Mouse (Mus musculus) mouse embryonic stem cell (cell line): ENCODE measurements around the gene Timp1.

Source experiments
- in situ Hi-C, 2 experiments: fragments of 300-500 bp; cut with MboI; formaldehyde crosslinking; loops; 1 replicate in 1 of 2; 3 replicates in 1 of 2; pipeline ENCODE4 v1.14.3; 2019 to 2020; ENCODE audit warnings: low sequenced_read_pairs in 2 of 2, low pct_unique_long_range_greater_than_20kb in 1 of 2, mixed read lengths in 1 of 2; ENCODE audit not compliant: unreplicated experiment in 1 of 2

Timp1 gene

DNA sequence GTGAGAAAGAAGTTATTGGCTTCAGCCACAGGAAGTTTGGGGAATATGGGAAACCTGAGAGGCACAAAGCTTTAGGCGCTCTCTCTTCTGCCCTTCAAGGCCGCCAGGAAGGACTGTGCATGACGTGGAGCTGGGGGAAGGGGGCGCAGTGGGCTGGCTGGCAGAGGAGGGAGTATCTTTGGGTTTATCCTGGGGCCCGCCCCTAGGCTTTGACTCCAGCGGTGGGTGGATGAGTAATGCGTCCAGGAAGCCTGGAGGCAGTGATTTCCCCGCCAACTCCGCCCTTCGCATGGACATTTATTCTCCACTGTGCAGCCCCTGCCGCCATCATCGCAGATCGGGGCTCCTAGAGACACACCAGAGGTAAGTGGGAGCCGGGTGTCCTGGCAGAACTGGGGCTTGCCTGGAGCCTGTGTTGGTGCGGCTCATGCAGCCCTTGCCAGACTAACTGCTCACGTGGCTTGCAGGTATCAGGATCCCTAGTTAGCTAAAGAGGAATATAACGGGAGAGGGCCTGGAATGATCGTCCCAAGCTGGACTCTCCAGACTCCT is at the start of gene Timp1:
Timp1 (plus strand) TSS at position 205 of the 552 bp plus-strand sequence.
- in situ Hi-C loops: no loop called here

DNA sequence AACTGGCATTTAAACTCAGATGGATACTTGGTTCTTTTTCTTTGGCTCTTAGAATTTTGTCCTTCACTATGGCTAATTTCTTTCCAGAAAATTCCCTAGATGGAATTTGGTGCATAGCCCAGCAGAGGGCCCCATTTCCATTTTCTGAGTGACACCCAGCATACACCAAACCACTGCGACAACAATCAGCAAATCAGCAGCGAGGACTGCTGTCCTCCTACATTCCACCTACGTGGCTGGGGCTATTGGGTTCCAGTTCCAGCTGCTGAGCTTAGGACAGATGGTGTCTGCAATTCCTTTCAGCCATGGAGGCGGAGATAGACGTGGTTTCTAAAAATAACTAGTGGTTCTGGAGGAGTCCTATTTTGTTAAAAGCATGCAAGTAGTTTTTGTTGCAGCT is 41.0 kb upstream of the Timp1 start:
- in situ Hi-C loops: loop anchor here in 1 of 2 experiments (25.0 kb wide), 1 partner anchor 508 kb away; no protein-coding TSS in a partner anchor

GRCm38 (mm10) chrX:20847232-20847631 is 22.7 kb upstream of the Timp1 start:
- in situ Hi-C loops: loop anchor here in 1 of 2 experiments (25.0 kb wide), 1 partner anchor 490 kb away; no protein-coding TSS in a partner anchor

GRCm38 (mm10) chrX:20847816-20848215 is 22.1 kb upstream of the Timp1 start:
- in situ Hi-C loops: loop anchor here in 1 of 2 experiments (25.0 kb wide), 1 partner anchor 489 kb away; no protein-coding TSS in a partner anchor

DNA sequence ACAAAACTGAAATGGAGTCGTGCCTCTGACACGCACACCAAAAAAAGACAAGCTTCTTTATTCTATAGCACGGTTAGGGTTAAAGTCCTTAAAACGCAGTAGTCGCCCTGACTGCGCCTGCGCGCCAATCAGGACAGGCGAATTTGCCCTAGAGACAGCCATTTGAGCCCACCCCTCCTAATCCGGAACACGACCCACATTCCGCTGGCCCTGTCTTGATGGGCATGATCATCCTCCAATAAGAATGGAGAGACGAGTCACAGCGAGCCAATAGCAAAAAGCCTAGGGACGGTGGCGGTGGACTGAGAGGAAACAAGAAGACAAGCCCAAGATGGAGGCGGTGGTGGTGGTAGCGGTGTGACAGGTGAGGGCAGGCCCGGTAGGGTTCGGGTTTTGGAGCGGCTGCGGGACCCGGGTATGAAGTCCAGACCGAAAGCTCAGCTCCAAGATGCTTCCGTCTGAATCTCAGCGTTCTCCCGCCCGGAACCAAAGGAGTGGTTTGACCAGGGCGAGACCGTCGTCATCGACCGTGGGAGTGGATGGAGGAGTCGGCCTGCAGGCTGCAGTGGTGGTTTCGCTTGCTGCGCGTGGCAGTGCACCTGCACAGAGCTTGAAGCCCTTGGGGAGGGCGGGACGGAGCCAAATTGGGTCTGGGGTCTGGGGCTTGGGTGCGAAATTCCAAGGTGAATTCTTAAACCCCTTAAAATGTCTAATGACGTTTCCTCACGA is 21.5 kb upstream of the Timp1 start:
- in situ Hi-C loops: loop anchor here in 1 of 2 experiments (25.0 kb wide), 1 partner anchor 489 kb away; no protein-coding TSS in a partner anchor

DNA sequence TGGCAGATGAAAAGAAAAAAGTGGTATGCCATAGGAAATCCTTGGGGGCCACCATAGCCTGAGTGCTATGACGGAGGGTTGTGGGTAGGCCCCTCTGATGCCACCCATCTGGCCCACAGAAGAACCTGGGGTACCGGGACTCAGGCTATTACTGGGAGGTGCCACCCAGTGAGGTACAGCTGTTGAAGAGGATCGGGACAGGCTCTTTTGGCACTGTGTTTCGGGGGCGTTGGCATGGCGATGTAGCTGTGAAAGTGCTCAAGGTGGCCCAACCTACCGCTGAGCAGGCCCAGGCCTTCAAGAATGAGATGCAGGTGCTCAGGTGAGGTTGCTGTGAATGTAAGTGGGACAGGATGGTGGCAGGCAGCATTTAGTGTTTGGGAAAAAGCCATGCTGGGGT is 16.2 kb upstream of the Timp1 start:
- in situ Hi-C loops: no loop called here

DNA sequence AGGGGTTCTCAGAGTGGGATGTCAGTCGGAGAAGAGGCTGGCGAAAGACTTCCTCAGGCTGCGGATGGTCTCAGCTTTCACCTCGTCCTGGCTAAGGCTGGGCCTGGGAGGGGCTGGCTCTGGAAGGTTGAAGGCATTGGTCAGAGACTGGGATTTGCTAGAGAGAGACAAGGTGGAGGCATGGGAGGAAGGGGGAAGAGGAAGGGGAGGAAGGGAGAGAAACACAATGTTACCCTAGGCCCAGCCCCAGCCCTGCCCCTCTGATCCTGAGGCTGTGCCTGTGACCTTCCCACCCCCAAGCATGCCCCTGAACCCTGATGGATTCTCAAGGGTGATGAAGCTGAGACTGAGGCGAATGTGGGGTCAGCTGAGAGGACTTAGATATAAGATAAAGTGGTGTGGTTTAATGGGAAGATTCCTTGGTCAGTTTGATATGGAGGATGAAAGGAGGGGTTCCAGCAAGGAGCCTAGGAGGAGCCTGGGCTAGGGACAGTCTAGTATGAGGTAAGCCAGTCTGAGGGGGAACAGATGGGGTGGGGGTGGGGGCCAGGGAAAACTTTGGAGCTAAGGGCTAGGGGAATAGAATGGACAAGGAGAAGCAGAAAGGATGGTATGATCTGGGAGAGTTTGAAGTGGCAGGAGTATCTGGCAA is 8.4 kb upstream of the Timp1 start:
- in situ Hi-C loops: no loop called here

DNA sequence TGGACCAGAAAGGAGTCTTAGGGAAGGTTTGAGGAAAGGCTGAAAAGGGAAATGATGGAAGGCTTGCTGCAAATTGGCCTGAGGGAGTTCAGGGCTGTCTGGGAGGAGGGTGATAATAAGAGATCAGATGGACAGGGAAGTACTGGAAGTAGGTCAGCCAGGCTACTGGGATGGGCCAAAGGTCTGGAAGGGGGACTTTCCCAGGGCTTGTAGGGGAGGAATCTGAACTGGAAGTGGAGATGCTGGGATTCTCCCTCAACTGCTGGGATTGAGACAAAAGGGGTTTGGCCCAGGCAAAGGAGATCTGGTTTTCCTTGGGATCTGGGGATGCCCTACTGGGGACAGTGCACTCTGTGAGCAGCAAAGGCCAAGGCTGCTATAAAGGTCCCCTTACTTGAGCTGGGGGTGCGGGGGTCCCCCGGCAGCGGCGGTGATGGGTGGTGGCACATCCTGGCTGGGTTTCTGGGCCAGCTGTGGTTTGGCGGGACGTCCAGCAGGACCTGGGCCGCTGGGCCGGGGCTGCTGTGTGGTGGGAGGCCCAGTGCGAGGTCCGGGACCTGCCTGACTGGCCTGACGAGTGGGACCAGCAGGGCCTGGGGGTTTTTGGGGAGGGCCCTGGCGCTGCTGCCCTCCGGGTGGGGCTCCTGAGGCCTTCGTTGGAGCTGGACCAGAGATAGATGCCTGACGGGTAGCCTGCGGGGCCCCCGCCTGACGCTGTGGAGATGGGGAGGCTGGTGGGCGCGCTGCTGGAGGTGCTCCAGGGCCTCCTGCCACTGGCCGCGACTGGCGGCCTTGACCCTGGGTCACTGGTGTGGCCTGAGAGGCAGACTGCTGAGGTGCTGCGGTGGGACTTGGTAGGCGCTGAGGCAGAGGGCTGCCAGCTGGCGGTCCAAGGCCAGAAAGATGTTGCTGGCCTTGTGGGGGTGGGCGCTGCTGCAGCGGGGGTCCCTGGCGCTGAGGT is 7.6 kb upstream of the Timp1 start:
- in situ Hi-C loops: no loop called here

DNA sequence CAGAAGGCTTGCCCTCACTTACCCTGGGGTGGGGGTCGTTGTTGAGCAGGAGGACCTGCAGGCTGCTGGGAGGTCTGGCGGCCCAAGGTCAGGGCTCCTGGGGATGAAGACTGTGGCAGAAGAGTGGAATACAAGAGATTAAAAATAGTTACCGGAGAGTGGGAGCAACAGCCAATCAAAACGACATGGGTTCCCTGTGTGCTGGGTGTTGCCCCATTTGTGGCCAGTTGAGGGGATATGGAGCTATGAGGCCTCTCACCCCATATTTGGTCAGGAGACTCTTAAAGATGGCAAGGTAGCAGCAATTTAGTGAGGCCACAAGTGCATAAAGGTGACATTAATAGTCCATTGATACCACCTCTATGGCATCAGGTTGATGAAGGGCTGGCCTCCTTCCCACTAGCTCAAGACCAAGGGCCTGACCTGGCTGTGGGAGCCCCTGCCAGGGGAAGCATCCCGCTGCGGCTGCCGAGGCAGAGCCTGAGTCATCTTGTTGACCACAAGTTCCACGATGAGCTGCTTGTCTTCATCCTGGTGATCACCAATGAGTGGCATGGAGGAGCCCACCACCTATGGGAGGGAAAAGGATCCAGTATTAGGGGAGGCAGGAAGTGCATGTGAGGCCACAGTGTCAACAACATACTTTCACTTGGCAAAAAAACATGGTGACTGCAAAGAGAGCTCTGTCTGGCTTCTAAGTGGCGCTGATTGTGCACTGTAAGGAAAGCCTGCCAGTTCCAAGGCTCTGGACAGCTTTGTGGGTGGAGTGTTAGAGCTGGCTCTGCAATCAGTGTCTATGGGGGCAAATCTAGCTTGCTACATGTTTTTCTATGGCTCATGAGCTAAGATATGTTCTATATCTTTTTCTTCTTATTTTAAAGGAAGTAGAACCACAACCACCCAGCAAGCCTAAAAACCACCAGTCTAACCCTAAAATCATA is 6.5 kb upstream of the Timp1 start:
- in situ Hi-C loops: no loop called here

DNA sequence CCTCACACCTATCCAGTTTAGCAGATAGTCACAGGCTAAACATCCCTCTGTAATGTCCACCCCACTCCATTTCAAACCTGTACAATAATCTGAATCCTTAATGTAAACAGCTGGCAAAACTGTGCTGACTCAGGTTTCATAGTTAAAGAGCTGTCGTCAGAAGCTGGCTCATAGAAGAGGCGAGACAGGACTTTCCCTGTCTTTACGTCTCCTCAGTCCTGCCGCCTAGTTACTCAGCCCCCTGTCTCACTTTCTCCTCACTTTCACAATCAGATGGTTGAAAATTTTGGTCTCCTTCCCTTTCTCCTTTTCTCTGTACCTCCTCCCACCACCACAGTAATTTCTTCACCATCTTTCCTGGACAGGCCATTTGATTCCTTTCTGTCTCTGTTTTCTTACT is 1.9 kb upstream of the Timp1 start:
- in situ Hi-C loops: no loop called here

- in situ Hi-C loops: no loop called here
Measured at GRCm38 (mm10) chrX:20869203-20869602, 763 bp upstream of the Timp1 start.

DNA sequence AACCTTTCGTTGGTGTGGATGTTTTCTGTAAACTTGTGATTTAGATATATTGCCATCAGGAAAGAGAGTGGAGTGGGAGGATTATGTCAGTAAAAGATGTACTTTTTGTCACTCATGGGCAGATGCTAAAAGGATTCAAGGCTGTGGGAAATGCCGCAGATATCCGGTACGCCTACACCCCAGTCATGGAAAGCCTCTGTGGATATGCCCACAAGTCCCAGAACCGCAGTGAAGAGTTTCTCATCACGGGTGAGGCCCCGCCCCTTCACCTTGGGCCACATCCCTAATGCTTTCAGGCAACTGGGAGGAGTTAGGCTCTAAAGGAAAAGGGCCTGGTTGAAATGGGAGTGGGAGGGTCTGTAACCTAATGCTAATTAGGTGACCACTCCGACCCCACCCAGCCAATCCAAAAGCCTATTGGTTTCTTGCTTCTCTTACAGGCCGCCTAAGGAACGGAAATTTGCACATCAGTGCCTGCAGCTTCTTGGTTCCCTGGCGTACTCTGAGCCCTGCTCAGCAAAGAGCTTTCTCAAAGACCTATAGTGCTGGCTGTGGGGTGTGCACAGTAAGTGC is 3.0 kb downstream of the Timp1 start:
- in situ Hi-C loops: no loop called here

DNA sequence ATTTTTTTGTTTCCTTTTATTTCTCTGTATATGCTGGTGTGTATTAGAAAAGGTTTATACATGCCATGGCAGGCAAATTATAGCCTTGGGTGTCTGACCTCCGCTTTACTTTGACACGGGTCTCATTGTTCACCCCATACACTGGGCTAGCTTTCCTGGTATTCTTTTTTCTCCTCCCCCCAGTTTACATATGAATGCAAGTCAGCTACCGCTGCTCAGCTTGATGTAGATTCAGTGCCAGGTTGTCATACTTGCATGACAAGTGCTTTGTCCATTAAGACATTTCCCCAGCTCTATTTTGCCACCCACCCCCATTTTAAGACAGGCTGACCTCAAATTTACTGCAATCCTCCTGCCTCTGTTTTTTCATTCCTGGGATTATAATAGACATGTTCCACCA is 5.3 kb downstream of the Timp1 start:
- in situ Hi-C loops: no loop called here

DNA sequence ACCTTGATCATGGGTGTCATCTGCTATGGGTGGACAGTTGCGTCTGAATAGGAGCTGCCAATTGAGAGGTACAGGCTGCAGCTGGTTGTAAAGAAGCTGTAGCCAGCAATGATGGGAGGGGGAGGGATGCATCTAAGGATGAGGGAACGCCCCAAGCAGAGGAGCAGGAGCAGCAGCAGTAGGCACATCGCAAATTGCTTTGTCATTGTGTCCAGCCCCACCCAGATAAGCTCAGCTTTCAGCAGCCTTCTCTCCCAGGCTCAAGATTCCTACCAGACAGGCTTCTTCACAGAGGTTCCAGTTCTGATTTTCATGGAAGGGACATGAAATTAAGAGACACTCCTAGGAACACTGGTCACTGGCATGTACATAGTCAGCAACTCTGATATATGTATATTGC is 40.1 kb downstream of the Timp1 start:
- in situ Hi-C loops: no loop called here

GRCm38 (mm10) chrX:20913726-20914125 is 43.8 kb downstream of the Timp1 start:
- in situ Hi-C loops: no loop called here

DNA sequence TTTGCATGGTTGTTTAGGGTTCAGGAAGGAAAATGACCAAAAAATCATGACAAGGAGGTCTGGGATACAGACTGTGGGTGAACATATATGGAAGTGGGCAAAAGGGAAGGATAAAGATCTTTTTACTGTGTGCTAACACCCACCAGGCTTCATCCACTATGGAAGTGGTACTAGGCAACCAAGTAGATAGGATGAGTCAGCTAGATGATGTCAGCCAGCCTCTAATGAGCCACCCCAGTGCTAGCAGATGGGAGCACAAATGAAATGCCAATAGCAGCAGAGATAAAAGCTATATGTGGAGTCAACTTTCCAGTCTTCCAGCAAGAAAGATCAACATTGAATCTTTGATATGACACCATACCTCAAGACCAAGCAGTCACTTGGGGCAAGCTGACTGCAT is 45.1 kb downstream of the Timp1 start:
- in situ Hi-C loops: no loop called here

DNA sequence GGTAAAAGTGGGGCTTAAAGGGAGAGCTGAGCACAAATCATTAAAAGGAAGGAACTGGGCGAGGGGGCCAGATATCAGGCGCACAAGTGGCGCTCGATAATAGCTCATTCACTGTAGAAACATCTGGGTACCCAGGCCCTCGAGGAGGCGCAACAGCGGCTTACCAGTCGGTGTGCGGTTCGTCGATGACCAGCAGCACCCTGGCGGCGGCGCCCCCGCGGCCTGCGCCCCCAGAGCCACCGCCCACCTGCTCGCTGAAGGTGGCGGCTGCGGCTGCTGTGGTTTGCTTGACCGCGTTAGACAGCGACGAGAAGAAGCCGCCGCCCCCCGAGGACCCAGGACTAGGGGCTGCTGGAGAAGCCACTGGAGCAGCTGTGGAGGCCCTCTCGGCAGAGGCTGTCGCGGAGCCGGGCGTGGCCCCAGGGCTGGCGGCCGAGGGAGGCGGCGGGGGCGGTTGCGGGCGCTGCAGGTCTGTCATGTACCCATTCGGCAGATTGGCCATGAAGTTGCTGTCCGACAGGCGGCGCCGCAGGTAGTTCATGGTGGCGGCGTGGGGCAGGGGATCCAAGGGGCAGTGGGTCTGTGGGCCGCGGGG is 50.4 kb downstream of the Timp1 start:
- in situ Hi-C loops: no loop called here
